Mouse (Mus musculus) liver, adult 2 months (tissue): ENCODE results near the gene Itgb8.

ENCODE experiments used
- CTCF ChIP-seq: fragments of 200-500 bp; IDR thresholded peaks from 2 replicates; pipeline ENCODE4 v1.5.1; 2011; ENCODE audit warnings: low read depth, low read length, control low read depth
- POLR2A ChIP-seq: fragments of 200-500 bp; IDR thresholded peaks from 2 replicates; pipeline ENCODE4 v1.6.1; 2011; ENCODE audit warnings: low read length, control low read depth; ENCODE audit not compliant: insufficient read depth; ENCODE audit errors: extremely low read depth

- TF ChIP-seq CTCF (no peak), POLR2A (no peak)
Observed at GRCm38 (mm10) chr12:119155566-119155965, 83.0 kb downstream of the Itgb8 start.
